Mouse (Mus musculus) brown adipose tissue, adult 24 weeks (tissue): ENCODE data around the gene Pias4. TPM values are rescaled to one million over a fixed set of nuclear protein-coding genes. Genes with fewer than 3 reads are reported as not detected.
A peak's percentile ranks its signal among the peaks of the same experiment; 100 is the strongest.
"Not testable (repeated sequence)": the region's sequence is repeated elsewhere in the genome, so short reads cannot be mapped to it uniquely, and the experiment has no call there.

Experiments
- H3K27ac ChIP-seq: fragments of 200-500 bp; replicated peaks from 2 replicates; pipeline ENCODE4 v1.5.1; 2012; ENCODE audit warnings: low read depth, mild to moderate bottlenecking, low read length
- H3K4me1 ChIP-seq: fragments of 200-500 bp; 2 replicates; pipeline ENCODE4 v1.6.1; 2012; ENCODE audit warnings: low read length, mixed read lengths; ENCODE audit not compliant: control insufficient read depth, insufficient read depth, insufficient read length
- H3K4me3 ChIP-seq: fragments of 200-500 bp; 2 replicates; pipeline ENCODE4 v1.5.1; 2012; ENCODE audit warnings: low read depth, mild to moderate bottlenecking, low read length, moderate library complexity; ENCODE audit not compliant: insufficient read depth
- polyA plus RNA-seq: library from polyadenylated mRNA; stranded (reverse); fragments of >200 nt; gene quantifications from 2 replicates; pipeline ENCODE4 v1.2.4, GENCODE M21; 2012; ENCODE audit not compliant: missing spikeins, insufficient read depth, insufficient read length

The Pias4 gene
- polyA plus RNA-seq, 1 experiment: 10.3 TPM

DNA sequence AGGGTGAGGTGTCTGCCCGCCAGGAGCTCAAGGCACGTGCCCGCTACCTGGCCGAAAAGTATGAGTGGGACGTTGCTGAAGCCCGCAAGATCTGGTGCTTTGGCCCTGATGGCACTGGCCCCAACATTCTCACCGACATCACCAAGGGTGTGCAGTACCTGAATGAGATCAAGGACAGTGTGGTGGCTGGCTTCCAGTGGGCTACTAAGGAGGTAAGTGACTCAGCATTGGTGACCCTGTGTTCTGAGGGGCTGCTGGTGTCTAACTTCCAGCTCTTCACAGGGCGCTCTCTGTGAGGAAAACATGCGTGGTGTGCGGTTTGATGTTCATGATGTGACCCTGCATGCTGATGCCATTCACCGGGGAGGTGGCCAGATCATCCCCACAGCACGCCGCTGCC is 13.2 kb upstream of the Pias4 start:
- Histone ChIP-seq H3K27ac (no peak overlapping the region), H3K4me1 (no peaks in the 10 kb centered on the region; the same call in 1 of the 2 replicates), H3K4me3 (no peak overlapping the region)

DNA sequence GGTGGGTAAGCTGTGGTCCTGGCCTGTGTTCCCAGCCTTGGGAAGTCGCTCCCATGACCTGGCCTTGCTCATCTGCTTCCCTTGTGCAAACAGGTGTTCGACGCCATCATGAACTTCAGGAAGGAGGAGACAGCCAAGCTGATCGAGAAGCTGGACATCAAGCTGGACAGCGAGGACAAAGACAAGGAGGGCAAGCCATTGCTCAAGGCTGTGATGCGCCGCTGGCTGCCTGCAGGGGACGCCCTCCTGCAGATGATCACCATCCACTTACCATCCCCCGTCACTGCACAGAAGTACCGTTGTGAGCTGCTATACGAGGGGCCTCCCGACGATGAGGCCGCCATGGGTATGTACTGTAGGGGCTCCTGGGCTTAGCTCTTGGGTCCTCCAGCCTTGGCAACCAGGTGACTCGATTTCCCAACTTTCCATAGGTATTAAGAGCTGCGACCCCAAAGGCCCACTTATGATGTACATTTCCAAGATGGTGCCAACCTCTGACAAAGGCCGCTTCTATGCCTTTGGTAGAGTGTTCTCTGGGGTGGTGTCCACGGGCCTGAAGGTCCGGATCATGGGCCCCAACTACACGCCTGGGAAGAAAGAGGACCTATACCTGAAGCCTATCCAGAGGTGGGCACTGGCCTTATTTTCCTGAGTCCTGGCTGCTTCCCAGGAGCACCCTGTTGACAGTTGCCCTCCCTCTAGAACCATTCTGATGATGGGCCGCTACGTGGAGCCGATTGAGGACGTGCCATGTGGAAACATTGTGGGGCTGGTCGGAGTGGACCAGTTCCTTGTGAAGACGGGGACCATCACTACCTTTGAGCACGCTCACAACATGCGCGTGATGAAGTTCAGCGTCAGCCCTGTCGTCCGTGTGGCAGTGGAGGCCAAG is 12.0 kb upstream of the Pias4 start:
- H3K4me1 ChIP-seq: no peaks in the 10 kb centered on the region; the same call in 1 of the 2 replicates

DNA sequence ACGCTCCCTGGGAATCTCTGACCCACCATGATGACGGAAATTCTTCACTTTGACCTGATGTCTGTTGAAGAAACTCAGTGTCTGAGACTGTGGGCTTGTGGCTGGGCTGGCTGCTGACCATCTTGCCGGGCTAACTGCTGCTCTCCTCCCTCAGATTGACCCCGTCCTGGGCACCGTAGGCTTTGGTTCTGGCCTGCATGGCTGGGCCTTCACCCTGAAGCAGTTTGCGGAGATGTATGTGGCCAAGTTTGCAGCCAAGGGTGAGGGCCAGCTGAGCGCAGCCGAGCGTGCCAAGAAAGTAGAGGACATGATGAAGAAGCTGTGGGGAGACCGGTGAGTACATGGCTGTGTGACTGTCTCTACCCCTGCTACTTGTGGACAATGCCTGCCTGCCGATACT is 11.2 kb upstream of the Pias4 start:
- H3K27ac ChIP-seq: no peak overlapping the region
- H3K4me1 ChIP-seq: no peaks in the 10 kb centered on the region; the same call in 1 of the 2 replicates
- 0 out of 2 replicates have a peak overlapping the region, but pooled peaks have one; percentile 85 for H3K4me3 ChIP-seq

More for the DNA sequence above, 12.0 kb upstream of the Pias4 start:
- Histone ChIP-seq H3K27ac (no peak overlapping the region), H3K4me3 (no peak overlapping the region)

DNA sequence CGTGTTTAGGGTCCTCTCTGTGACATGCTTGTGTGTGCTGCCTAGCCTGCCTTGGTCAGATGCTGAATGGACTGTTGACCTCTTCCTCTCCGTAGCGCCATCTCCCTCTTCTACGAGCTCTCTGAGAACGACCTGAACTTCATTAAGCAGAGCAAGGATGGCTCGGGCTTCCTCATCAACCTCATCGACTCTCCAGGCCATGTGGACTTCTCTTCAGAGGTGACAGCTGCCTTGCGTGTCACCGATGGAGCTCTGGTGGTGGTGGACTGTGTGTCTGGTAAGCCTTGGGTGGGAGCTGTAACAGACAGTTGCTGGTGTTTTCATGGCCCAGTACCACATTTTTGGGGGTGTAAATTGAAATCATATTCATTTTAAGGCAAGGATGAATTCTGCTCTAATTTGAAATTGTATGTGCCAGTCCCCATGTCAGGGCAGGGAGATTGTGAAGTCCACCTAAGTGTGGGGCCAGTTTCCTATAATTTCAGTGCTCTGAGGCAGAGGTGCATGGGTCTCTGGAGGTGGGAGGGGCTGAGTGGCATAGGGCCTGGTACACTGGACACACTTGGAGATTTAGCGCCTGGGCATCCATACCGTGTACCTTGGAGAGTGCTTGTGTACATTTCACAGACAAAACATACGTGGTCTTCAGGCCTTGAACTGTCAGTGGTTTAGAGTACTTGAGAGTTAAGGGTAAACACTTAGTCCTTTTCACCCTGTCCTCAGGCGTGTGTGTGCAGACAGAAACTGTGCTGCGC is 10.4 kb upstream of the Pias4 start:
- Histone ChIP-seq H3K4me1 (no peaks in the 10 kb centered on the region; the same call in 1 of the 2 replicates), H3K27ac (no peak overlapping the region), H3K4me3 (peak overlapping the region; percentile 85)

DNA sequence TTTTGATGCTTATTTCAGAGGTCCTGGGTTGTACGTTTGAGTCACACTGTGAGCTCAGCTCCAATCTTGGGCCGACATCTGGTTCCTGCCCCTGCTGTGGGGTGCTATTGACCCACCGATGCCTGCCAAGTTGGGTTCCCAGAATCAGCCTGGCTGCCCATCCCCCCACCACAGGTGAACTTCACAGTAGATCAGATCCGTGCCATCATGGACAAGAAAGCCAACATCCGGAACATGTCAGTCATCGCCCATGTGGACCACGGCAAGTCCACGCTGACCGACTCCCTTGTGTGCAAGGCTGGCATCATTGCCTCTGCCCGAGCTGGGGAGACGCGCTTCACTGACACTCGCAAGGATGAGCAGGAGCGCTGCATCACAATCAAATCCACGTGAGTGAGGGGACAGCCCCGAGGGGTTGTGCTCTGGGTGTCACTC is 9.8 kb upstream of the Pias4 start:
- peak overlapping the region; percentile 88 for H3K27ac ChIP-seq
- peak overlapping the region; percentile 85 for H3K4me3 ChIP-seq
- no peaks in the 10 kb centered on the region; the same call in 1 of the 2 replicates for H3K4me1 ChIP-seq

DNA sequence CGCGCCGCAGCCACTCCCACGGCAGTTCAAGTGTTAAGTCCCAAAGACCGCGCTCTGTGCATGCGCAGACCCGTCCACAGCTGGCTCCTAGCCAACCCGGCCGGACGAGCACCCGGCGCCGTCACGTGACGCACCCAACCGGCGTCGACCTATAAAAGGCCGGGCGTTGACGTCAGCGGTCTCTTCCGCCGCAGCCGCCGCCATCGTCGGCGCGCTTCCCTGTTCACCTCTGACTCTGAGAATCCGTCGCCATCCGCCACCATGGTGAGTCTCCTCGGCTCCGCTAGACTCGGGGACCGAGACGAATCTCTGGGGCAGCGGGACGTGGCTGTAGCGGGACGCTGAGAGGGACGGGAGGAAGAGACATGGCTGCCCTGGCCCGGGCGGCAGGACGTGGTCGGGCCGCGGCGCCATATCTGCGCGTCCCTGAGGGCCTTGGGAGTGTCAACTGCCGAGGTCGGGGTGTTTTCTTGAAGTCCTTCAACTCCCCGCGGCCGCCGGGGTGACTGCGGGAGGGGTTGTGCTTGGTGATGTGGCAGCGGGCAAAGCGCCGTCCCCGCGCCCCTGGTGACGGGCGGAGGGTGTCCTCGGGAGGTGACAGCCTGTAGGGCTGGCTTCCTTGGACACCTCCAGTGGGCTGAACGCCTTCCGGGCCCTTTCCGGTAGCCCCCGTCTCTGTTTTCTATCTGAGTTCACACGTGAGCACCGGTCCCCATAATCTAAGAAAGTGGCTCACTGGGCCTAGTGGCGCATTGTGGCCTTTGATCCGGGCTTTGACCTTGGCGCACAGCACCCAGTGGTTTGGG is 8.9 kb upstream of the Pias4 start, which contains the start of gene Eef2:
TSS of gene Eef2 (plus strand) at position 166 of the 806 bp plus-strand sequence.
- Histone ChIP-seq H3K27ac (peak within 1 kb of the TSS; percentile 88), H3K4me3 (peak within 1 kb of the TSS; percentile 85), H3K4me1 (no peaks in the 10 kb centered on the region; the same call in 1 of the 2 replicates)

DNA sequence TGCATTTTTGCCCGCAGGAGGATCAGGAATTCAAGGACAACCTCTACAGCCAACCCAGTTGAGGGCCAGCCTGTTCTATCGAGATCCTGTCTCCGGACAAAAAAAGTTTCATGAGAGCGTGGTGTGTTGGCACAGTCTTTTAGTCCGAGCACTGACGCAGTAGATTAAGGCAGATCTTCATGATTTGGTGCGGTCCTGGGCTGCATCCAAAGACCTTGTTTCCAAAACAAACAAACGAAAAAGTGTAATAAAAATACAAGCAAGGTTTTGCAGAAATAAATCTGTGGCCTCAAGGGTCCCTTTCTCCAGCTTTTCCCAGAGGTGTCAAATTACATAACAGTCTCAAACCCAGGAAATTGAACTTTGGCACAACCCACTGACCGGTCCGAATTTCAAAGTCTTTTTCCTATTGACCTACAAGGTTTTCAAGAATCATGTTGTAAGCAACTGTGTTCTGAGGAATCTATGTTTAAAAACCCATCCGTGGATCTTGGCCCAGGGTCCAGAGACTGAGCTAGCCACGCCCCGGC is 8.3 kb upstream of the Pias4 start:
- Histone ChIP-seq H3K4me3 (peak overlapping the region; percentile 61), H3K4me1 (no peaks in the 10 kb centered on the region; the same call in 1 of the 2 replicates), H3K27ac (peak overlapping the region; percentile 85)

DNA sequence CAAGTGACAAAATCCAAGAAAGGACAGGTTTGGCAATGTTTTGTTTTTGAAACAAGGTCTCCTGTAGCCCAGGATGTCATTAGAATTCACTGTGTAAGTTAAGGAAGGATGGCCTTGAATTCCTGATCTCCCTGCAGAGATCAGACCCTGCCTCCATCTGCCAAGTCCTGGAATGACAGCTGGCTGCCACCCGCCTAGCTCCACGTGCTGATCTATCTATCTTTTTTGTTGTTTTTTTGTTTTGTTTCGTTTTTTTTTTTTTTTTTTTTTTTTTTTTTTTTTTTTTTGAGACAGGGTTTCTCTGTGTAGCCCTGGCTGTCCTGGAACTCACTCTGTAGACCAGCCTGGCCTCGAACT is 7.6 kb upstream of the Pias4 start:
- H3K4me1 ChIP-seq: not testable (repeated sequence)
- peak overlapping the region; percentile 1; the same call in 1 of the 2 replicates for H3K4me3 ChIP-seq

DNA sequence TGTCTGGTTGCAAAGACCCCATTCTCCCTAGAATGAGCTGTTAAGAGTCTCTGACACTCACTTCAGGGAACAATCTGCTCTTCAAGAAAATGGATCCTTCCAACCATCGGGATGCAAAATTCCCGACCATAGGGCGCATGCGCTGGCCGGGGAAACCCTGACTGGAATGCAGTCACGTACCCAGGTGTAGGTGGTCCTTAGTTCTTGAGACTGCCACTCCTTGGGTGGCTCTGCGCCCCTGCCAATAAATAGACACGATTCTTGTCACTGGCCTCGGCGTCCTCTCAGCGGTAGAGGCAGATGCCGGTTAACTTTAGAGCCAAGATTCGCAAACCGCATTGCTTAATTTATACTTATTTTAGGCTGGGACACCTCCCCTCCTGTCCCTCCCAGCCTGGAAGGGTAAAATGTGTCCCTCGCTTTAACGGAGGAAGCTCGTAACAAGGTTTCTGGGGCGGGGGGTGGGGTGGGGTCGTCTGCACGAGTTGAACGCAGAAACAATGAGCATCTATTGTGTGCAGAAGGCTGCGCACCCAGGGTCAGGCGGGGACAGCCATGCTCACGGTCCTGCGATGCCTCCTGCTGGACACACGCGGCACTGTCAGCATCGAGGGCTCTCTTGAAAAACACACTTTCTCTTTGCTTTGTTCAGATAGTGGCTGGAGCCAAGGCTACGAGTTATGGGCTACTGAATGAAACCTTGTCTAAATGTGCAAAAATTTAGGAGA is 7.1 kb upstream of the Pias4 start:
- Histone ChIP-seq H3K4me1 (no peaks in the 10 kb centered on the region; the same call in 1 of the 2 replicates), H3K4me3 (peak overlapping the region; percentile 26), H3K27ac (peak overlapping the region; percentile 53)

More for the DNA sequence above, 7.6 kb upstream of the Pias4 start:
- H3K27ac ChIP-seq: peak overlapping the region; percentile 85

DNA sequence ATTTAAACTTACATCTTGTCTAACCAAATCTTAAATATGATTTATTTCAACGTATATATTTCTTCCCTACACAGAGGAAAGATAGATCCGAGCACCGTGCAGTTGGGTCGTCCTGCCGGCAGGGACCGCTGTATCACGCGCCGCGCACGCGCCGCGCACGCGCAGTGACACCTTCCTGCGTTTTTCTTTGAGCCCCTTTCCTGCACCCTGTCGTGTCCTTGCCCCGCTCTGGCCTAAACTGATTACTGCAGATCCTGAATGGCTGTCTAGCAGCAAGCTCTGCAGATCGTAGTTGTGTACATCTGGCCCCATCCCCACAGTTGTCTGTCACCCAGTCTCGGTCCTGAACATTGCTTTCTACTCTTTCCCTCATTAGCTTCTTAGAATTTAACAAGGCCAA is 5.4 kb upstream of the Pias4 start:
- Histone ChIP-seq H3K27ac (peak overlapping the region; percentile 76), H3K4me1 (no peaks in the 10 kb centered on the region; the same call in 1 of the 2 replicates), H3K4me3 (peak overlapping the region; percentile 47)

DNA sequence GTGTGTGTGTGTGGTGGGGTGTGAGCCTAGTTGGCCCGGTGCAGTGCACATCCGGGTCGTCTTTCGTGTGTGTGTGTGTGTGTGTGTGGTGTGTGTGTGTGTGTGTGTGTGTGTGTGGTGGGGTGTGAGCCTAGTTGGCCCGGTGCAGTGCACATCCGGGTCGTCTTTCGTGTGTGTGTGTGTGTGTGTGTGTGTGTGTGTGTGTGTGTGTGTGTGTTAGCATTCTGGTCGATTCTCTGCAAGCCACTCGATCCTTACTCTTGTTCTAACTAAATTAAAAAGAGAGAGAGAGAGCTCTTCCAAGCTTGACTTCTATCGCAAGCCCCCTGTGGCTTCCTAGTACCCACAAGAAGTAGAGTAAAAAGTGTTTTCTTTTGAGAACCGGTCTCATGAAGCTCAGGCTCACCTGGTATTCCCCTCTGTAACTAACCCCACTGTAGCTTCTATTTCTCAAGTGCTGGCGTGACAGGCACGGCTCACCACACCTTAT is 1.7 kb upstream of the Pias4 start:
- not testable (repeated sequence) for H3K4me1 ChIP-seq
- H3K27ac ChIP-seq: peak overlapping the region; percentile 38; the same call in 1 of the 2 replicates
- H3K4me3 ChIP-seq: peak overlapping the region; percentile 33

DNA sequence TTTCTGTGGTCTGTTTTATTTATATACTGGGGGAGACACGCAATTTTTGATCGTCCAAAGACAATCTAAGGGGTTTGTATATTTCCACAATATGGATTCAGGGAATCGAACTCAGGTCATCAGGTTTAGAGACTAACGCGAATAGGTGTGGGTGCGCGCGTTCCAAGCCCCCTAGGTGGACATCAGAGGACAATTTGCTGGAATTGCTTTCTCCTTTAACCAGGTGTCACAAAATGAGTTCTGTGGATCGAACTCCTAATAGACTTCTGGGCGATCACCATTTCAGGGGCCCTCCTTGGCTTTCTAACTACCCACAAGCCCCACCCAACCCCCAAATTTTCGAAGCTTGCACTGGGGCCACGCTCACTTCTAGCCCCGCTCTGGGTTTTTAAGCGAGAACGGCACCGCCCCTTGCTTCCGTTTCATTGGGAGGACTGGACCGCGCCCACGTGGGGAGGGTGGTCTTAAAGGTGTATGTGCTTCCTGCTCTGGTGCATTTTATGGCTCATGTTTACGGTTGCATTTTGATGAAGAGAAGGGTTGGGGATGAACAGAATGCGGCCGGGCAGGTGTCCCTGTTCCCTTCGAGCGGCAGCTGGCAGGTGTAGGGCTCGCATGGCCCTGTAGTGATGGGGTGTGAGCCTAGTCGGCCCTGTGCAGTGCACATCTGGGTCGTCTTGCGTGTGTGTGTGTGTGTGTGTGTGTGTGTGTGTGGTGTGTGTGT is 960 bp upstream of the Pias4 start:
- peak overlapping the region; percentile 59 for H3K27ac ChIP-seq
- H3K4me3 ChIP-seq: peak overlapping the region; percentile 57
- H3K4me1 ChIP-seq: peaks cover 6% of the 10 kb centered on the region; the same call in 1 of the 2 replicates

DNA sequence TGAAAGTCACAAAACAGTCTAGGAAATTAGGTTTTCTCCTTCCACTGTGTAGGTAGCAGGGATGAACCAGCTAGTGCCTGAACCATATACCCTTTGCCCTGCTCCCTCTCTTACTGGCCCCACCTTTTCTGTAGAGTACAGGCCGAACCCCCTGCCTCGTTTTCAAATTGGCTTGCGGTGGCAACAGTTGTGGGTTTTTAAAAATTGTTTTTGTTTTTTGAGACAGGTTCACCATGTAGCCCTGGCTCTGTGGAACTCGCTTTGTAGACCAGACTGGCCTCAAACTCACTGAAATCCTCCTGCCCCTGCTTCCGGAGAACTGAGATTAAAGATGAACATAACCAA is 336 bp upstream of the Pias4 start:
- H3K27ac ChIP-seq: peak overlapping the region; percentile 59

More for the DNA sequence above, 336 bp upstream of the Pias4 start:
- Histone ChIP-seq H3K4me1 (peaks cover 6% of the 10 kb centered on the region; the same call in 1 of the 2 replicates), H3K4me3 (peak overlapping the region; percentile 57)
